Mouse (Mus musculus): ENCODE results near the gene Hook2.

GRCm38 (mm10) chr8:84984294-84985048 lies 5.9 kb upstream of the Hook2 start:
- TF ChIP-seq POLR2A (IDR thresholded peaks at IDR 0.05; ENCODE audit: insufficient read depth, low read depth, low read length): no peak
- TF ChIP-seq CTCF (IDR thresholded peaks at IDR 0.05): no peak

All from heart, adult 2 months (tissue).